Comparison of ENCODE assay signal across 1 mouse cellular context in the genomic region with DNA sequence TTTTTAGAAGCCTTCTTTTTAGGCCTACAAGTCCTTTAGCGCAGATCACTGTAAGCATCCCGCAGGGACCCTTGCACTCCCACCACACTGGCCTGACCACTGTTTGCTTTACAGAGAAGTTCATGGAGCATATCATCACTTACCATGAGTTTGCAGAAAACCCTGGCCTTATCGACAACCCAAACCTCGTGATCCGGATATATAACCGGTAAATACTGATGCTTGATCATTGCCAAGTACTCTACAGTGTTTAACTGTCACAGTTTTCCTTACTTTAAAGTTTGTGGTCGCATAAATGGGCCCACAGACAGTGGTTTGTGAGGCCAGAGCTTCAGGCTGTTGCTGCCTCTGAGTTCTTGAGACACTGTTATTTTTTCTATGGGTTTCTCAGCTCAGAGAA.
A peak's percentile ranks its signal among the peaks of the same experiment; 100 is the strongest.
TF ChIP-seq lines count a peak whose summit lies in the region.

No protein-coding gene starts in this region.

TF ChIP-seq in MEL, 35 proteins besides CTCF, POLR2A, EP300 and RAD21 (continued from another document):
- TF ChIP-seq E2F4 (IDR thresholded peaks at IDR 0.05; ENCODE audit: borderline replicate concordance, low read depth, low read length) (no peak), NRF1 (IDR thresholded peaks at IDR 0.05; ENCODE audit: insufficient read depth, low read depth, low read length, poor library complexity, severe bottlenecking) (no peak), KAT2A (conservative IDR thresholded peaks at IDR 0.05; ENCODE audit: low read depth, low read length) (no peak), MYB (IDR thresholded peaks at IDR 0.05; ENCODE audit: low read depth, low read length) (peak; percentile 91), MXI1 (IDR thresholded peaks at IDR 0.05; ENCODE audit: low read depth, low read length) (no peak), ZNF384 (IDR thresholded peaks at IDR 0.05; ENCODE audit: low read depth, low read length) (no peak), ZKSCAN1 (IDR thresholded peaks at IDR 0.05; ENCODE audit: low read depth, low read length) (no peak), ETS1 (IDR thresholded peaks at IDR 0.05; ENCODE audit: low read depth, low read length) (peak; percentile 88), MAX (IDR thresholded peaks at IDR 0.05; ENCODE audit: low read length) (0 out of 2 replicates have a peak, but pooled peaks have one; percentile 50), ELF1 (IDR thresholded peaks at IDR 0.05; ENCODE audit: low read depth, low read length) (no peak), SMC3 (IDR thresholded peaks at IDR 0.05; ENCODE audit: low read depth, low read length) (no peak), RCOR1 (IDR thresholded peaks at IDR 0.05; ENCODE audit: low read depth, low read length) (no peak), SIN3A (IDR thresholded peaks at IDR 0.05; ENCODE audit: low read length) (peak; percentile 81), MAZ (IDR thresholded peaks at IDR 0.05; ENCODE audit: low read depth, low read length) (no peak), NELFE (IDR thresholded peaks at IDR 0.05; ENCODE audit: low read depth, low read length) (no peak), CHD1 (IDR thresholded peaks at IDR 0.05; ENCODE audit: low read depth, low read length) (no peak), ZMIZ1 (IDR thresholded peaks at IDR 0.05; ENCODE audit: low read depth, low read length) (no peak)
